Mouse (Mus musculus): ENCODE data around the gene Pacrg. TPM values are rescaled to one million over a fixed set of nuclear protein-coding genes. Genes with fewer than 3 reads are reported as not detected.

The Pacrg gene
- total and polyA plus RNA-seq, 2 experiments from 2014 or later, result 1.1 to 1.4 TPM

DNA sequence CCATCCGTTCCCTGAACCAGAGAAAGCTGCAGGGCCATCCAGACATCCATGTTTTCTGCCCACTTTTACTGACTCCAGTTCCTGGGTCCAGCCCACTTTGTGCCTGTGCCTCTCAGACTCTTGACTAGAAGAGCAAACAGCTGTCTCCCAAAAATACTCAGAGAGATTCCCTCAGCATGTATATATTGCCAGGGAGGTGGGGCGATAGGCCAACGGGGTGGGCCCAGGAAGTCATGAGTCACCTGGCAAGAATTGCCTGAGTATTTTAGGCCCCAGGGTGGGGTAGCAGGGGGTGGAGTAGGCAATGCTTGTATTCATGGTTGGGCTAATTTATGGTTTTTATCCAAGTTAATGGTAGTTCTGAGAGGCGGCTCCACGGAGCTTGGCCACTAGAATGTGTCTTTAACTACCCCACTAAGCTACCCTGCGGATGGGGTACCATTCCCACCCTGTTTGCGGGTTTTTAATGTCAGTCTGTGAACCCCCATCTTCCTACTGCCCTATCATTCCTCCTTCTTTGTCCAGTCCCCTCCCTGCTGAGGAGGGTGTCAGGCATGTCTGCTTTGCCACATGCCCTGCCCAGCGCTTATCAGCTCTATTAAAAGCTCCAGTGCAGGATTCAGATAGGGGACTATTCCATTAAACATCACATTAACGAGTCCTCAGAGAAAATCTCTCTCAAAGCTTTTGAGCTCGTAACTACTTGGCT, 461.5 kb downstream of the Pacrg start:
- peak; percentile 85 for DNase-seq (ENCODE audit: low spot score)
- Histone ChIP-seq H3K9me3 (replicated peaks; ENCODE audit: control insufficient read depth, low read length) (no peaks in the 10 kb centered on the region), H3K36me3 (replicated peaks; ENCODE audit: control insufficient read depth, insufficient read depth, low read length) (no peaks in the 10 kb centered on the region), H3K9ac (replicated peaks; ENCODE audit: low read depth, low read length) (0 out of 2 replicates have a peak overlapping the region, but pooled peaks have one; percentile 12), H3K4me3 (ENCODE audit: low read depth, low read length) (no peak overlapping the region), H3K4me2 (ENCODE audit: low read depth, low read length) (peak overlapping the region; percentile 29), H3K27ac (ENCODE audit: low read depth) (peak overlapping the region; percentile 89), H3K27me3 (ENCODE audit: control insufficient read depth, insufficient read depth, low read length) (no peaks in the 10 kb centered on the region), H3K4me1 (ENCODE audit: control insufficient read depth, insufficient read depth) (peaks cover 28% of the 10 kb centered on the region)
- 38% methylated on average over 10 of the region's 10 CpGs for WGBS
- TF ChIP-seq EP300 (IDR thresholded peaks at IDR 0.05; ENCODE audit: low read depth), result 0 out of 2 replicates have a peak, but pooled peaks have one; percentile 50
- TF ChIP-seq CTCF (IDR thresholded peaks at IDR 0.05; ENCODE audit: low read depth), result no peak
- peak; percentile 90 for ATAC-seq (ENCODE audit: insufficient read depth, low read depth)

DNA sequence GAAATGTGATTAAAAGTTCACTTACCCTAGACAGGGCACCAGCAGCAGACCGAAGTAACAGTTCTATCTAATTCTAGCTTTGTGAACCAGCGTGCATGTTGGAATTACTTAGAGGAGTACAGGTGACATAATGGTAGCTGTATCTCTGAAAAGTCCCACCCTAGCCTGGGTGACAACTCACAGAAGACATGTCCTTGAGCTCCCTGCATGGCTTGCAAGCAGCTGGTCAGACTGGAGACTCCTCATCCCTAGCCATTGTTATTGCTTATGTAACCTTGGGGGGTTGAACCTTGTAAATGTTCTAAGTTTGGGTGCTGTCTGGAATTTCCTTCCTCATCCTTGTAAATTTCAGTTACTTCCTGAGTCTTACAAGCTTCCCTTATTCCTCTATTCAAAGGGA, 462.5 kb downstream of the Pacrg start:
- WGBS, result 82% methylated on average over 2 of the region's 2 CpGs
- TF ChIP-seq EP300 (IDR thresholded peaks at IDR 0.05; ENCODE audit: low read depth), result no peak
- no peak for TF ChIP-seq CTCF (IDR thresholded peaks at IDR 0.05; ENCODE audit: low read depth)
- no peaks in the 10 kb centered on the region for H3K27me3 ChIP-seq (ENCODE audit: control insufficient read depth, insufficient read depth, low read length)
- no peak overlapping the region for H3K9ac ChIP-seq (replicated peaks; ENCODE audit: low read depth, low read length)
- H3K4me3 ChIP-seq (ENCODE audit: low read depth, low read length), result no peak overlapping the region
- H3K4me2 ChIP-seq (ENCODE audit: low read depth, low read length), result no peak overlapping the region
- H3K9me3 ChIP-seq (replicated peaks; ENCODE audit: control insufficient read depth, low read length), result no peaks in the 10 kb centered on the region
- H3K27ac ChIP-seq (ENCODE audit: low read depth), result peak overlapping the region; percentile 89
- H3K36me3 ChIP-seq (replicated peaks; ENCODE audit: control insufficient read depth, insufficient read depth, low read length), result no peaks in the 10 kb centered on the region
- H3K4me1 ChIP-seq (ENCODE audit: control insufficient read depth, insufficient read depth), result peaks cover 38% of the 10 kb centered on the region
- ATAC-seq (ENCODE audit: insufficient read depth, low read depth), result no peak
- no peak for DNase-seq (ENCODE audit: low spot score)

DNA sequence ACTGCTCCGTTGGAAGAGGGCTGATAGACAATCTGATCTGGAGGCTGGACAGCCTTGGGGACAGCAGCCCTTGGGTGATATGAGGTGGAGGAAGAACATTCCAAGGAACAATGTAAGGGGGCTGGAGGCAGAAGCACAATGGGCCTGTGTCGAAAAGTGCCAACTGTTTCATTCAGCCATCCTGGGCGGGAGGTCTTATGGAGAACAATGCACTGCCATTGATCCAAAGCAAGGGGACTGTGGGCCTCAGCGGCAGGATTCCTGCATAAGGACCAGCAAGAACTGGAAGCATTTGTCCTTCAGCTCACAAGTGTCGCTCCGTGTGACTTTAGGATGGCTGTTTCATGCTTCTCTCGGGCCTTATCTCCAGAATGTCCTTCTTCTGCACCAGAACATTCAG, 465.8 kb downstream of the Pacrg start:
- H3K9ac ChIP-seq (replicated peaks; ENCODE audit: low read depth, low read length), result no peak overlapping the region
- ATAC-seq (ENCODE audit: insufficient read depth, low read depth), result no peak
- DNase-seq (ENCODE audit: low spot score), result no peak
- H3K4me3 ChIP-seq (ENCODE audit: low read depth, low read length), result no peak overlapping the region
- WGBS, result 35% methylated on average over 7 of the region's 7 CpGs
- H3K4me2 ChIP-seq (ENCODE audit: low read depth, low read length), result no peak overlapping the region
- peak overlapping the region; percentile 47 for H3K27ac ChIP-seq (ENCODE audit: low read depth)
- no peak for TF ChIP-seq CTCF (IDR thresholded peaks at IDR 0.05; ENCODE audit: low read depth)
- no peak for TF ChIP-seq EP300 (IDR thresholded peaks at IDR 0.05; ENCODE audit: low read depth)
- H3K4me1 ChIP-seq (ENCODE audit: control insufficient read depth, insufficient read depth), result peaks cover 53% of the 10 kb centered on the region
- no peaks in the 10 kb centered on the region for H3K9me3 ChIP-seq (replicated peaks; ENCODE audit: control insufficient read depth, low read length)
- H3K36me3 ChIP-seq (replicated peaks; ENCODE audit: control insufficient read depth, insufficient read depth, low read length), result no peaks in the 10 kb centered on the region
- H3K27me3 ChIP-seq (ENCODE audit: control insufficient read depth, insufficient read depth, low read length), result no peaks in the 10 kb centered on the region

DNA sequence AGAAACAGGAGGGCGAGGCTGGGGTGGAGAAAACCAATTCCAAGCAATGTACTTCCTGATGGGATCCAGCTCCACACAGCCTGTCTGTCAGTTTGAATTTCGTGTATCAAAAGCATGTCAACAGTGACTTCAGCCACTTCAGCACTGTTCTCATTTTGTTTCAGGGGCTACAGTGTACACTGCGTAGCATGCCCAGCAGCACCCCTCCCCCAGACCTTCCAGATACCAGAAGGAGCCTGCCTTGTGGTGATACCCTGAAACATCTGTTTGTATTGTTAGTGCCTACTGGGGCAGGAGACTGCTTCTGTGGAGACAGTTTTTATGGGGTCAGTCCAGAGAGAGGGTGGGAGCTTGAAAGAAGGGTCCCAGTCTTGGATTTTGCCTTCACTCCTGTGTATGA, 466.4 kb downstream of the Pacrg start:
- Histone ChIP-seq H3K4me2 (ENCODE audit: low read depth, low read length) (no peak overlapping the region), H3K4me1 (ENCODE audit: control insufficient read depth, insufficient read depth) (peaks cover 51% of the 10 kb centered on the region), H3K9me3 (replicated peaks; ENCODE audit: control insufficient read depth, low read length) (no peaks in the 10 kb centered on the region), H3K27me3 (ENCODE audit: control insufficient read depth, insufficient read depth, low read length) (no peaks in the 10 kb centered on the region), H3K36me3 (replicated peaks; ENCODE audit: control insufficient read depth, insufficient read depth, low read length) (no peaks in the 10 kb centered on the region), H3K27ac (ENCODE audit: low read depth) (peak overlapping the region; percentile 47), H3K9ac (replicated peaks; ENCODE audit: low read depth, low read length) (no peak overlapping the region), H3K4me3 (ENCODE audit: low read depth, low read length) (no peak overlapping the region)
- 37% methylated on average over 3 of the region's 3 CpGs for WGBS
- DNase-seq (ENCODE audit: low spot score) (no peak), ATAC-seq (ENCODE audit: insufficient read depth, low read depth) (no peak)
- no peak for TF ChIP-seq EP300 (IDR thresholded peaks at IDR 0.05; ENCODE audit: low read depth)
- TF ChIP-seq CTCF (IDR thresholded peaks at IDR 0.05; ENCODE audit: low read depth), result no peak

DNA sequence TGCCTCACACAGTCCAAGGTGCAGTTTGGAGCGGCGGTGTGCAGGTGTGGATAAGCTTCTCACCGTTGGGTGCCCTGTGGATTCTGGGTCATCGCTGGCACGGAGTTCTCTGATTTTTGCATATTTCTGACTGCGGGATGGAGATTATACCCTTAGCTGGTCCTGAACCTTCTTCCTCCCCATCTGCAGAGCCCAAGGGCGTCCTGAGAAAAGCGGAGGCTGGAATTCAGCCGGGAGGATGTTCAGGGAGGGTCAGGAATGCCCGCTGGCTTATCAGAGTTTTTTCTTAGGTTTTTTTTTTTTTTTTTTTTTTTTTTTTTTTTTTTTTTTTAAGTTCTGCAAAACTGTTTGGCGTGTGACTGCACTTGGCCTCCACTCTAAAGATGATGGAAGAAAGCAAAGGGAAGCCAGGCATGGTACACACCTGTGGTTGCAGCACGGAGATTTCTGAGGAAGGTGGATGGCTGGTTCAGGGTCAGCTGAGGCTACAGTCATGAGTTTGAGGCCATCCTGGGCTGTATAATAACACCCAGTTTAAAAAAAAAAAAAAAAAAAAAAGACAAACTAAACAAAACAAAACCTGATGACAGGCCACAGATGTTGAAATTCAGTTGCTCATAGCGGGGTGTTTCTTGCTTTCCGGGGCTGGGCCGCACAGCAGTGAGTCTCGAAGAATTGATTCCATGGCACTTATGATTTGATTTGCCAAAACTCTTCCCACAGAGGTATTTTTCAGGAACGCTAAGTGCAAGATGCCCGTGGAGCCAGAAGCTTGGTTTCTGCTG, 467.9 kb downstream of the Pacrg start:
- H3K4me3 ChIP-seq (ENCODE audit: low read depth, low read length), result no peak overlapping the region
- H3K9ac ChIP-seq (replicated peaks; ENCODE audit: low read depth, low read length), result no peak overlapping the region
- no peaks in the 10 kb centered on the region for H3K27me3 ChIP-seq (ENCODE audit: control insufficient read depth, insufficient read depth, low read length)
- H3K9me3 ChIP-seq (replicated peaks; ENCODE audit: control insufficient read depth, low read length), result no peaks in the 10 kb centered on the region
- 44% methylated on average over 18 of the region's 18 CpGs for WGBS
- H3K36me3 ChIP-seq (replicated peaks; ENCODE audit: control insufficient read depth, insufficient read depth, low read length), result no peaks in the 10 kb centered on the region
- TF ChIP-seq EP300 (IDR thresholded peaks at IDR 0.05; ENCODE audit: low read depth) (no peak), CTCF (IDR thresholded peaks at IDR 0.05; ENCODE audit: low read depth) (no peak)
- H3K27ac ChIP-seq (ENCODE audit: low read depth), result peak overlapping the region; percentile 92
- DNase-seq (ENCODE audit: low spot score) (no peak), ATAC-seq (ENCODE audit: insufficient read depth, low read depth) (no peak)
- H3K4me2 ChIP-seq (ENCODE audit: low read depth, low read length), result 0 out of 2 replicates have a peak overlapping the region, but pooled peaks have one; percentile 23
- peaks cover 54% of the 10 kb centered on the region for H3K4me1 ChIP-seq (ENCODE audit: control insufficient read depth, insufficient read depth)
